Mouse (Mus musculus) central nervous system, embryonic 14 days (tissue): ENCODE measurements around the gene Olfr77. TPM values are rescaled to one million over a fixed set of nuclear protein-coding genes. Genes with fewer than 3 reads are reported as not detected.

Experiments
- polyA plus RNA-seq: library from polyadenylated mRNA; depleted of rRNA; stranded (reverse); fragments of >200 nt; gene quantifications from 2 replicates; pipeline ENCODE4 v1.2.3, GENCODE M21; 2012; rRNA removed

Olfr77 gene
- not detected in 2 replicates for polyA plus RNA-seq

GRCm38 (mm10) chr9:19916565-19916964 lies at the start of gene Olfr77:
TSS of gene Olfr77 (plus strand) at chr9:19916865.

GRCm38 (mm10) chr9:19887904-19888303 lies 28.8 kb upstream of the Olfr77 start, which contains the start of gene Olfr862:
TSS of gene Olfr862 (minus strand) at chr9:19888004.

Other genes with a start within 250 kb of the Olfr77 start
- 0.15 TPM in 1 of 2 replicates, not detected in the other for gene Olfr857, start 207.4 kb upstream of the Olfr77 start, polyA plus RNA-seq
- not detected in 2 replicates for gene Olfr58, start 136.6 kb upstream of the Olfr77 start, polyA plus RNA-seq
- not detected in 2 replicates for gene Olfr859, start 112.0 kb upstream of the Olfr77 start, polyA plus RNA-seq
- not detected in 2 replicates for gene Olfr860, start 67.1 kb upstream of the Olfr77 start, polyA plus RNA-seq
- not detected in 2 replicates for gene Olfr862, start 28.9 kb upstream of the Olfr77 start, polyA plus RNA-seq
- not detected in 2 replicates for gene Olfr866, start 111.2 kb downstream of the Olfr77 start, polyA plus RNA-seq
- not detected in 2 replicates for gene Olfr867, start 140.7 kb downstream of the Olfr77 start, polyA plus RNA-seq
- not detected in 2 replicates for gene Olfr868, start 181.8 kb downstream of the Olfr77 start, polyA plus RNA-seq
- gene Olfr869, start 212.1 kb downstream of the Olfr77 start, polyA plus RNA-seq, result not detected in 2 replicates